Comparison of ENCODE assay signal across 12 mouse cellular contexts in the genomic region with DNA sequence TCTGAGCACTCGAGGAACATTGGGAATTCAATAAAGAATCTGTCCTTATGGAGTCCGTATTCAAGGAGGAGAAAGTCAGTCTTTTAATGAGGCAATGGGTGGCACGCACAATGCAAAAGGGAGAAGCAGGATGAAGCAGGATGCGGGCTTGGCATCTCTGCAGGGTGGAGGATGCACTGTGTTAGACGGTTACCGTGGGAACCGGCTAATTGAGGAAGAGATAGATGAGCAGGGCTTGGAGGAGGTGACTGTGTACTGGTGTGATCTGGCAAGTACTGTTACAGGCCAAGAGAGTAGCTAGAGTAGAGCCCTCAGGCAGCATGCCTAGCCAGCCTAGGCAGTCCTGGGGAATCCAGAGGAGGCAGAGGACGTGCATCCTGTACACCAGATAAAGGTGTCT.
A peak's percentile ranks its signal among the peaks of the same experiment; 100 is the strongest.
DNase-seq lines count a peak whose midpoint lies in the region; ATAC-seq lines count a peak whose summit lies in the region.
"Had no signal": no experiment of that assay in that cellular context is flagged by ENCODE, and none has a peak within 500 bp of the region (broad histone marks: within the 10 kb centered on the region; RNA-seq: fewer than 3 reads in every experiment).

No protein-coding gene starts in this region.

- no peak for DNase-seq in embryonic facial prominence, embryonic 14.5 days (ENCODE audit: low spot score)
- no peak for DNase-seq in embryonic facial prominence, embryonic 10.5 days (ENCODE audit: low spot score)
- DNase-seq in layer of hippocampus, adult 9-10 months (ENCODE audit: low spot score): peak; percentile 25
- DNase-seq in retina, embryonic 14.5 days (ENCODE audit: low spot score): peak; percentile 43
- no peak for DNase-seq in ovary, postnatal 14 days (ENCODE audit: low spot score)
- DNase-seq in gastrocnemius, postnatal 25 days: no peak
- no peak for DNase-seq in heart, adult 8-10 months (ENCODE audit: low spot score)
- DNase-seq: B cell, adult 2 months; cerebellum, postnatal 36 days; kidney, postnatal 10 days; lung, postnatal 14 days had no signal

- peak; percentile 62; the same call in 1 of the 2 replicates for ATAC-seq in embryonic facial prominence, embryonic 14.5 days (ENCODE audit: low read depth)
- peak; percentile 92 for ATAC-seq in forebrain, embryonic 16.5 days

- H3K27me3 ChIP-seq in embryonic facial prominence, embryonic 14.5 days (replicated peaks; ENCODE audit: control insufficient read depth, insufficient read depth, low read length): no peaks in the 10 kb centered on the region
- no peaks in the 10 kb centered on the region for H3K27me3 ChIP-seq in embryonic facial prominence, embryonic 10.5 days (replicated peaks; ENCODE audit: low read depth, poor library complexity, severe bottlenecking)
- H3K27me3 ChIP-seq in forebrain, embryonic 16.5 days (replicated peaks; ENCODE audit: control insufficient read depth, insufficient read depth, low read length): no peaks in the 10 kb centered on the region

- H3K4me1 ChIP-seq in embryonic facial prominence, embryonic 14.5 days (ENCODE audit: control insufficient read depth, insufficient read depth, low read length): no peaks in the 10 kb centered on the region
- no peaks in the 10 kb centered on the region for H3K4me1 ChIP-seq in embryonic facial prominence, embryonic 10.5 days
- peaks cover 7% of the 10 kb centered on the region for H3K4me1 ChIP-seq in forebrain, embryonic 16.5 days (replicated peaks; ENCODE audit: control insufficient read depth, insufficient read depth, low read length)

- H3K27ac ChIP-seq in embryonic facial prominence, embryonic 14.5 days (replicated peaks; ENCODE audit: low read depth, low read length): no peak overlapping the region
- H3K27ac ChIP-seq in embryonic facial prominence, embryonic 10.5 days (replicated peaks): no peak overlapping the region
- peak overlapping the region; percentile 53; the same call in 1 of the 2 replicates for H3K27ac ChIP-seq in forebrain, embryonic 16.5 days (ENCODE audit: low read length)

- no peaks in the 10 kb centered on the region for H3K9me3 ChIP-seq in embryonic facial prominence, embryonic 14.5 days (ENCODE audit: control insufficient read depth, low read length)
- no peaks in the 10 kb centered on the region for H3K9me3 ChIP-seq in embryonic facial prominence, embryonic 10.5 days
- H3K9me3 ChIP-seq in forebrain, embryonic 16.5 days (ENCODE audit: control insufficient read depth, low read length): no peaks in the 10 kb centered on the region

- no peak overlapping the region for H3K9ac ChIP-seq in embryonic facial prominence, embryonic 14.5 days (ENCODE audit: low read depth, low read length)
- H3K9ac ChIP-seq in forebrain, embryonic 16.5 days (replicated peaks; ENCODE audit: low read depth, low read length): no peak overlapping the region

- no peak overlapping the region for H3K4me2 ChIP-seq in embryonic facial prominence, embryonic 14.5 days (ENCODE audit: low read depth, low read length)
- no peak overlapping the region for H3K4me2 ChIP-seq in forebrain, embryonic 16.5 days (ENCODE audit: low read length)

- H3K4me3 ChIP-seq in embryonic facial prominence, embryonic 14.5 days (ENCODE audit: low read depth, low read length): no peak overlapping the region
- no peak overlapping the region for H3K4me3 ChIP-seq in embryonic facial prominence, embryonic 10.5 days
- H3K4me3 ChIP-seq in forebrain, embryonic 16.5 days (replicated peaks; ENCODE audit: low read length): no peak overlapping the region

- no peaks in the 10 kb centered on the region for H3K36me3 ChIP-seq in embryonic facial prominence, embryonic 14.5 days (ENCODE audit: control insufficient read depth, insufficient read depth, low read length)
- H3K36me3 ChIP-seq in embryonic facial prominence, embryonic 10.5 days (replicated peaks): no peaks in the 10 kb centered on the region; the same call in 1 of the 2 replicates
- H3K36me3 ChIP-seq in forebrain, embryonic 16.5 days (ENCODE audit: control insufficient read depth, insufficient read depth): no peaks in the 10 kb centered on the region

- WGBS in embryonic facial prominence, embryonic 14.5 days: 74% methylated on average over 8 of the region's 8 CpGs
- 75% methylated on average over 8 of the region's 8 CpGs for WGBS in embryonic facial prominence, embryonic 10.5 days
- WGBS in forebrain, embryonic 16.5 days: 29% methylated on average over 8 of the region's 8 CpGs

Comparison
In these comparisons a context has a peak if more than half of its experiments do, and no peak if none do; other contexts are left out.
1. DNase-seq: peak in layer of hippocampus, adult 9-10 months (single experiment) and retina, embryonic 14.5 days (single experiment); none in embryonic facial prominence, embryonic 14.5 days (single experiment), embryonic facial prominence, embryonic 10.5 days (single experiment), ovary, postnatal 14 days (single experiment), gastrocnemius, postnatal 25 days (single experiment) and heart, adult 8-10 months (single experiment).